Mouse (Mus musculus) megakaryocyte, adult 5-6 weeks (primary cell): ENCODE data around the gene Dhodh. TPM values are rescaled to one million over a fixed set of nuclear protein-coding genes. Genes with fewer than 3 reads are reported as not detected.
A peak's percentile ranks its signal among the peaks of the same experiment; 100 is the strongest.

Experiments
- ATAC-seq: 2 replicates; pipeline ENCODE4 v1.8.0; 2016; ENCODE audit warnings: mild to moderate bottlenecking, inconsistent platforms; ENCODE audit not compliant: poor library complexity, severe bottlenecking
- total RNA-seq, 2 experiments: library from RNA; stranded (forward) in 1 of 2; stranded (reverse) in 1 of 2; fragments of 153-499, 151-499 nt in 1 of 2; fragments of 221-1000, 200-1000 nt in 1 of 2; gene quantifications; 2 replicates each; pipeline versions ENCODE4 v1.2.3 to v1.2.4; 2015 to 2017

The Dhodh gene
- 7.0 and 8.6 TPM in 2 replicates for total RNA-seq (2015)
- total RNA-seq (2017): 5.4 and 16.1 TPM in 2 replicates

GRCm38 (mm10) chr8:109608271-109609152 is at the start of gene Dhodh:
Gene Dhodh (minus strand): TSS chr8:109608673.
- peak; percentile 97 for ATAC-seq

GRCm38 (mm10) chr8:109656860-109657259 is 48.4 kb upstream of the Dhodh start:
- ATAC-seq: no peak

- no peak for ATAC-seq
These were observed 42.3 kb upstream of the Dhodh start for GRCm38 (mm10) chr8:109650801-109651200.

GRCm38 (mm10) chr8:109648469-109648868 is 40.0 kb upstream of the Dhodh start:
- no peak for ATAC-seq

GRCm38 (mm10) chr8:109647331-109647730 is 38.9 kb upstream of the Dhodh start:
- no peak for ATAC-seq

- no peak for ATAC-seq
These were observed 32.8 kb upstream of the Dhodh start for GRCm38 (mm10) chr8:109641236-109641635.

- ATAC-seq: no peak
These were observed 31.9 kb upstream of the Dhodh start for GRCm38 (mm10) chr8:109640410-109640809.

- ATAC-seq: no peak
These were observed 30.4 kb upstream of the Dhodh start for GRCm38 (mm10) chr8:109638851-109639250.

GRCm38 (mm10) chr8:109635146-109635545 is 26.7 kb upstream of the Dhodh start:
- ATAC-seq: no peak

- ATAC-seq: no peak
These were observed 24.0 kb upstream of the Dhodh start for GRCm38 (mm10) chr8:109632498-109632897.

GRCm38 (mm10) chr8:109628638-109629037 is 20.2 kb upstream of the Dhodh start:
- no peak for ATAC-seq

- ATAC-seq: no peak
These were observed 7.1 kb upstream of the Dhodh start for GRCm38 (mm10) chr8:109615569-109615968.

GRCm38 (mm10) chr8:109614243-109615210 is 6.1 kb upstream of the Dhodh start, which contains the start of gene Pkd1l3:
Gene Pkd1l3 (plus strand): TSS chr8:109614517.
- ATAC-seq: peak; percentile 90

- ATAC-seq: no peak
These were observed 655 bp upstream of the Dhodh start for GRCm38 (mm10) chr8:109609153-109609502.

- ATAC-seq: no peak; the same call in 1 of the 2 replicates
These were observed 823 bp downstream of the Dhodh start for GRCm38 (mm10) chr8:109607650-109608049.

- no peak for ATAC-seq
These were observed 1.7 kb downstream of the Dhodh start for GRCm38 (mm10) chr8:109606725-109607124.

GRCm38 (mm10) chr8:109595854-109596253 is 12.6 kb downstream of the Dhodh start:
- ATAC-seq: peak; percentile 87

- ATAC-seq: peak; percentile 81
These were observed 15.2 kb downstream of the Dhodh start for GRCm38 (mm10) chr8:109593117-109593788.

- ATAC-seq: no peak
These were observed 16.3 kb downstream of the Dhodh start for GRCm38 (mm10) chr8:109592164-109592563.

- no peak for ATAC-seq
These were observed 17.1 kb downstream of the Dhodh start for GRCm38 (mm10) chr8:109591367-109591766.

- ATAC-seq: no peak
These were observed 17.6 kb downstream of the Dhodh start for GRCm38 (mm10) chr8:109590901-109591300.
